Mouse (Mus musculus) limb, embryonic 14.5 days (tissue): ENCODE results near the gene Fgfr2. TPM values are rescaled to one million over a fixed set of nuclear protein-coding genes. Genes with fewer than 3 reads are reported as not detected.

Source experiments
- ATAC-seq: fragments of 200-750 bp; cut with Nextera tagmentation; 2 replicates; pipeline ENCODE4 v1.8.0; 2017; ENCODE audit warnings: low read depth, moderate number of reproducible peaks, moderate TSS enrichment; ENCODE audit not compliant: low FRiP score
- DNase-seq: peaks from one replicate; pipeline ENCODE4 v3.0.0-alpha.2; 2015; ENCODE audit warnings: low spot score
- H3K27ac ChIP-seq: fragments of 300-500 bp; sonication (generic); replicated peaks from 2 replicates; pipeline ENCODE4 v1.5.1; 2014; ENCODE audit warnings: low read depth, mild to moderate bottlenecking, low read length, moderate library complexity, mixed read lengths
- H3K27me3 ChIP-seq: fragments of 300-500 bp; sonication (generic); 2 replicates; pipeline ENCODE4 v1.6.1; 2014; ENCODE audit warnings: low read length, mixed read lengths; ENCODE audit not compliant: control insufficient read depth, insufficient read depth
- H3K36me3 ChIP-seq: fragments of 300-500 bp; sonication (generic); 2 replicates; pipeline ENCODE4 v1.6.1; 2014; ENCODE audit warnings: mild to moderate bottlenecking, low read length, moderate library complexity, mixed read lengths; ENCODE audit not compliant: control insufficient read depth, insufficient read depth
- H3K4me1 ChIP-seq: fragments of 300-500 bp; sonication (generic); 2 replicates; pipeline ENCODE4 v1.6.1; 2014; ENCODE audit warnings: antibody characterized with exemption, low read length, mixed read lengths; ENCODE audit not compliant: control insufficient read depth, insufficient read depth
- H3K4me2 ChIP-seq: fragments of 300-500 bp; sonication (generic); replicated peaks from 2 replicates; pipeline ENCODE4 v1.6.1; 2014; ENCODE audit warnings: low read depth, mild to moderate bottlenecking, low read length, moderate library complexity; ENCODE audit not compliant: severe bottlenecking
- H3K4me3 ChIP-seq: fragments of 300-500 bp; sonication (generic); replicated peaks from 2 replicates; pipeline ENCODE4 v1.5.1; 2014; ENCODE audit warnings: low read length
- H3K9ac ChIP-seq: fragments of 300-500 bp; sonication (generic); 2 replicates; pipeline ENCODE4 v1.6.1; 2014; ENCODE audit warnings: mild to moderate bottlenecking, low read depth, low read length, moderate library complexity; ENCODE audit not compliant: severe bottlenecking
- H3K9me3 ChIP-seq: fragments of 300-500 bp; sonication (generic); 2 replicates; pipeline ENCODE4 v1.6.1; 2016; ENCODE audit warnings: low read length; ENCODE audit not compliant: control insufficient read depth
- POLR2A ChIP-seq: fragments of 200-500 bp; IDR thresholded peaks from 2 replicates; pipeline ENCODE4 v1.8.0; 2012; ENCODE audit warnings: inconsistent platforms, mild to moderate bottlenecking, moderate library complexity, borderline replicate concordance; ENCODE audit not compliant: insufficient read depth, insufficient read length; ENCODE audit errors: extremely low read depth
- WGBS: fragments of 180-500 bp; shearing (Covaris S2); extraction: QIAGEN DNeasy Blood & Tissue Kit; methylation state at CpG from one replicate; pipeline ENCODE4 v1.1.7; 2014; 5-methylcytosine and 5-hydroxymethylcytosine counted together
- polyA plus RNA-seq, 2 experiments: library from polyadenylated mRNA; depleted of rRNA in 1 of 2; stranded (reverse) in 1 of 2; unstranded in 1 of 2; fragments of >200 nt; fragmentation: Nextera tagmentation in 1 of 2; extraction: Ambion mirVana in 1 of 2; gene quantifications; 2 replicates each; pipeline versions ENCODE4 v1.2.1 to v1.2.3; 2012 to 2014

The Fgfr2 gene
- polyA plus RNA-seq, 2 experiments = 131 to 133 TPM

GRCm38 (mm10) chr7:132793467-132793866 is 329.7 kb downstream of the Fgfr2 start:
- Histone ChIP-seq H3K4me1 (peaks cover 5% of the 10 kb centered on the region; the same call in 1 of the 2 replicates), H3K9ac (no peak overlapping the region), H3K36me3 (no peaks in the 10 kb centered on the region), H3K9me3 (no peaks in the 10 kb centered on the region), H3K4me3 (no peak overlapping the region), H3K27ac (0 out of 2 replicates have a peak overlapping the region, but pooled peaks have one; percentile 8), H3K4me2 (no peak overlapping the region), H3K27me3 (no peaks in the 10 kb centered on the region)
- no peak for ATAC-seq
- WGBS = 66% methylated on average over 6 of the region's 6 CpGs
- DNase-seq = no peak
- TF ChIP-seq POLR2A = no peak

GRCm38 (mm10) chr7:132790447-132791219 is 332.5 kb downstream of the Fgfr2 start:
- H3K36me3 ChIP-seq = no peaks in the 10 kb centered on the region
- ATAC-seq = no peak
- no peak for DNase-seq
- no peak overlapping the region for H3K4me3 ChIP-seq
- TF ChIP-seq POLR2A = no peak
- no peaks in the 10 kb centered on the region for H3K9me3 ChIP-seq
- H3K27me3 ChIP-seq = no peaks in the 10 kb centered on the region
- no peak overlapping the region for H3K9ac ChIP-seq
- peaks cover 5% of the 10 kb centered on the region; the same call in 1 of the 2 replicates for H3K4me1 ChIP-seq
- no peak overlapping the region for H3K27ac ChIP-seq
- H3K4me2 ChIP-seq = no peak overlapping the region
- WGBS = 90% methylated on average over 14 of the region's 14 CpGs

GRCm38 (mm10) chr7:132788826-132789225 is 334.3 kb downstream of the Fgfr2 start:
- 93% methylated on average over 13 of the region's 13 CpGs for WGBS
- ATAC-seq (no peak), DNase-seq (no peak)
- Histone ChIP-seq H3K4me3 (no peak overlapping the region), H3K27me3 (no peaks in the 10 kb centered on the region), H3K27ac (no peak overlapping the region), H3K36me3 (no peaks in the 10 kb centered on the region), H3K9me3 (no peaks in the 10 kb centered on the region), H3K4me1 (peaks cover 9% of the 10 kb centered on the region; the same call in 1 of the 2 replicates), H3K9ac (no peak overlapping the region), H3K4me2 (no peak overlapping the region)
- TF ChIP-seq POLR2A = no peak

GRCm38 (mm10) chr7:132787496-132788190 is 335.5 kb downstream of the Fgfr2 start:
- WGBS = 82% methylated on average over 4 of the region's 4 CpGs
- Histone ChIP-seq H3K27ac (no peak overlapping the region), H3K27me3 (no peaks in the 10 kb centered on the region), H3K36me3 (no peaks in the 10 kb centered on the region), H3K4me2 (no peak overlapping the region), H3K4me3 (no peak overlapping the region), H3K4me1 (peaks cover 11% of the 10 kb centered on the region; the same call in 1 of the 2 replicates), H3K9ac (no peak overlapping the region), H3K9me3 (no peaks in the 10 kb centered on the region)
- DNase-seq (no peak), ATAC-seq (no peak)
- no peak for TF ChIP-seq POLR2A

- H3K4me1 ChIP-seq = peaks cover 15% of the 10 kb centered on the region
- H3K9me3 ChIP-seq = no peaks in the 10 kb centered on the region
- H3K4me2 ChIP-seq = no peak overlapping the region
- 92% methylated on average over 4 of the region's 4 CpGs for WGBS
- no peak for TF ChIP-seq POLR2A
- no peak overlapping the region for H3K9ac ChIP-seq
- no peaks in the 10 kb centered on the region for H3K36me3 ChIP-seq
- ATAC-seq = no peak
- no peaks in the 10 kb centered on the region for H3K27me3 ChIP-seq
- H3K4me3 ChIP-seq = no peak overlapping the region
- H3K27ac ChIP-seq = no peak overlapping the region
- no peak for DNase-seq
Observed at GRCm38 (mm10) chr7:132787022-132787421, 336.1 kb downstream of the Fgfr2 start.
